Mouse (Mus musculus) hindbrain, embryonic 16.5 days (tissue): ENCODE data around the gene Ppp1cc. TPM values are rescaled to one million over a fixed set of nuclear protein-coding genes. Genes with fewer than 3 reads are reported as not detected.

Experiments used
- ATAC-seq: fragments of 200-750 bp; cut with Nextera tagmentation; 2 replicates; pipeline ENCODE4 v1.8.0; 2017; ENCODE audit warnings: moderate TSS enrichment, moderate library complexity
- H3K27ac ChIP-seq: fragments of 300-500 bp; sonication (generic); 2 replicates; pipeline ENCODE4 v1.5.1; 2014; ENCODE audit warnings: low read depth, mild to moderate bottlenecking, control low read depth, low read length, moderate library complexity
- H3K27me3 ChIP-seq: fragments of 300-500 bp; sonication (generic); replicated peaks from 2 replicates; pipeline ENCODE4 v1.6.1; 2014; ENCODE audit warnings: low read length; ENCODE audit not compliant: control insufficient read depth, insufficient read depth
- H3K36me3 ChIP-seq: fragments of 300-500 bp; sonication (generic); 2 replicates; pipeline ENCODE4 v1.6.1; 2014; ENCODE audit warnings: mild to moderate bottlenecking, low read length, moderate library complexity, mixed read lengths; ENCODE audit not compliant: control insufficient read depth, insufficient read depth
- H3K4me1 ChIP-seq: fragments of 300-500 bp; sonication (generic); 2 replicates; pipeline ENCODE4 v1.6.1; 2014; ENCODE audit warnings: low read depth, low read length; ENCODE audit not compliant: control insufficient read depth, insufficient read depth
- H3K4me2 ChIP-seq: fragments of 300-500 bp; sonication (generic); 2 replicates; pipeline ENCODE4 v1.6.1; 2014; ENCODE audit warnings: mild to moderate bottlenecking, low read length, control low read depth, moderate library complexity
- H3K4me3 ChIP-seq: fragments of 300-500 bp; sonication (generic); 2 replicates; pipeline ENCODE4 v1.5.1; 2014; ENCODE audit warnings: mild to moderate bottlenecking, low read length, control low read depth, moderate library complexity
- H3K9ac ChIP-seq: fragments of 300-500 bp; sonication (generic); 2 replicates; pipeline ENCODE4 v1.6.1; 2014; ENCODE audit warnings: low read depth, mild to moderate bottlenecking, control low read depth, low read length, moderate library complexity
- H3K9me3 ChIP-seq: fragments of 300-500 bp; sonication (generic); 2 replicates; pipeline ENCODE4 v1.6.1; 2014; ENCODE audit warnings: mild to moderate bottlenecking, low read length, moderate library complexity; ENCODE audit not compliant: control insufficient read depth
- WGBS: fragments of 180-500 bp; shearing (Covaris S2); extraction: QIAGEN DNeasy Blood & Tissue Kit; methylation state at CpG from one replicate; pipeline ENCODE4 v1.1.7; 2014; 5-methylcytosine and 5-hydroxymethylcytosine counted together
- polyA plus RNA-seq: library from polyadenylated mRNA; unstranded; fragments of >200 nt; fragmentation: Nextera tagmentation; extraction: Ambion mirVana; gene quantifications from 2 replicates; pipeline ENCODE4 v1.2.1, GENCODE M21; 2015

Ppp1cc gene
- polyA plus RNA-seq: 182 and 185 TPM in 2 replicates

DNA sequence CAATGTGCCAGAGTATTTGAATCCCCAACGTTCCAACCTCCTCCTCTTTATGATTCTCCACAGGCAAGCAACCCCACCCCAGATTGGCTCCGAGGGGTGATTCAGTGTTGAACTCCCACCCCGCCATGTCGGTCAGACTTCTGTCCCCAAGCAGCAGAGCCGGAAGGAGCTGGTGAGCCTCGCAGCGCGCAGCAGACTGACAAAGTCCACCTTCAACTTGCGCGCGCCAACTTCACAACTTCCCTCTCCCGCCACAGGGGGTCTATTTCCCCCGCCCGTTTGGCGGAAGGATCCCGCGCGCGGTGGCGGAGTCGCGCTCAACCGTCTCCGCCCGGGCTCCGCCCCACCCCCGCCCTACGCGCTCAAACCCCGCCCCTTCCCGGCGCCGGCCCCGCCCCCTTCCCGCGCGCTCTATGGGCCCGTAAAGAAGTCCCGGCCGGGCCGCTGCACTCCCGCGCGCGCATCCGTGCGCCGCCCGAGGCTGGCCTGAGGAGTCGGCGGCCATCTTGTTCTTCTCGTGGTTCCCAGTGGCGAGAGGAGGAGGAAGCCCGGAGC, at the start of gene Ppp1cc:
Gene Ppp1cc (plus strand): TSS at position 452 of the 555 bp plus-strand sequence.
- ATAC-seq: peak; percentile 94
- Histone ChIP-seq H3K4me1 (peaks cover 44% of the 10 kb centered on the region), H3K9ac (peak within 1 kb of the TSS; percentile 94), H3K4me3 (peak within 1 kb of the TSS; percentile 64), H3K4me2 (peak within 1 kb of the TSS; percentile 82), H3K36me3 (no peaks in the 10 kb centered on the region), H3K27ac (peak within 1 kb of the TSS; percentile 86), H3K9me3 (no peaks in the 10 kb centered on the region), H3K27me3 (no peaks in the 10 kb centered on the region)
- under 1% methylated on average over 48 of the region's 54 CpGs for WGBS

DNA sequence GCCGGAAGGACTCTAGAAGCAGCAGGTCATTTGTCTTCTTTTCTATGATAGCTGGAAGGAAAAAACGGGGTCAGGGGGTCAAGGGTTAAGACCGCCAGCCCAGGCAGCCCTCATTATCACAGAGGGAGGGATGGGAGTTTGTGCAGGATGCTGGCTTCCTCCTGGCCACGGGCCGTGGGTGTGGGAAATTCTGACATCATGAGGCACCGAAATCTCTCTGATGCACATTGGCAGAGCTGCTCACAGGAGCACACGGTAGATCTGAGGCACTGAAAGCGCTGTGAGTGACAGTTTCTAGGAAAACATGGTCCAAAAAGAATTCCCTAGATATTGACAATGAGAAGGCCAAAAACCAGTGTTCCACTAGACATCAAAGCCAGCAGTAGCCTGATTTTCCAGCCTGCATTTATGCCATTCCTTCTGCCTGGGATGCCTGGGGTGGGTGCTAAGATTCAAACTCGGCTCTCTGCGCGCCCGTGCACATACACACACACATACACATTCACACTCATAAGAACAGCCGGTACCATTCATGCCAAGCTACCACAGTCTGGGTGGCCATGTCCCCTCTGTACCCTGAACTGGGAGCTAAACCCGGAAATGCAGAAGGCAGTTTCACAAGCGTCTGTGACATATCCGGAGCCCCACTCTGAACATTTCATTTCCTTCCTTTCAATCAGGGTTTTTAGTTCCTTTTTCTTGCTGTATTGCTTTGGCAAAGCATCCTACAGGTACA, 48.6 kb upstream of the Ppp1cc start:
- no peak overlapping the region for H3K4me3 ChIP-seq
- H3K27ac ChIP-seq: no peak overlapping the region
- no peak overlapping the region for H3K4me2 ChIP-seq
- H3K36me3 ChIP-seq: no peaks in the 10 kb centered on the region
- no peak for ATAC-seq
- H3K9ac ChIP-seq: no peak overlapping the region
- H3K4me1 ChIP-seq: no peaks in the 10 kb centered on the region
- H3K27me3 ChIP-seq: no peaks in the 10 kb centered on the region
- WGBS: 56% methylated on average over 16 of the region's 16 CpGs
- H3K9me3 ChIP-seq: no peaks in the 10 kb centered on the region

DNA sequence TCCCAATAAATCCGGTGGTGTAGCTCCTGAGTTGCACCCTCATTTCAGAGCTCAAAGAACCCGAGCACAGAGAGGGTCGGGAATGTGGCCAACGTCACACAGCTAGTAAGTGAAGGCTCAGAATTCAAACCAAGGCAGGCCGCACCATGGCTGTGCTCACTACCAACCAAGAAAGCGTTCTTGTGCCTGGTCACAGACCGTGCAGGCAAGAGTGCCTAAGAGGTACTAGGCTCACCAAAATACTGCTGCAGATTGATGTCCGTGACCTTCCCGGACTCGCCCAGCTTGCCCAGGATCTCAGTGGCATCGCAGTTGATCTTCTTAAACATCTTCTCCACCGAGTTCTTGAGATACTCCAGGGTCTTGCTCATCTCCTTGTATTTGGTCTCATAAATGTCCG, 47.5 kb upstream of the Ppp1cc start:
- no peak for ATAC-seq
- H3K4me3 ChIP-seq: no peak overlapping the region
- no peaks in the 10 kb centered on the region for H3K36me3 ChIP-seq
- no peaks in the 10 kb centered on the region for H3K27me3 ChIP-seq
- no peaks in the 10 kb centered on the region for H3K9me3 ChIP-seq
- no peak overlapping the region for H3K27ac ChIP-seq
- H3K4me1 ChIP-seq: no peaks in the 10 kb centered on the region
- no peak overlapping the region for H3K4me2 ChIP-seq
- no peak overlapping the region for H3K9ac ChIP-seq
- WGBS: 94% methylated on average over 13 of the region's 13 CpGs

DNA sequence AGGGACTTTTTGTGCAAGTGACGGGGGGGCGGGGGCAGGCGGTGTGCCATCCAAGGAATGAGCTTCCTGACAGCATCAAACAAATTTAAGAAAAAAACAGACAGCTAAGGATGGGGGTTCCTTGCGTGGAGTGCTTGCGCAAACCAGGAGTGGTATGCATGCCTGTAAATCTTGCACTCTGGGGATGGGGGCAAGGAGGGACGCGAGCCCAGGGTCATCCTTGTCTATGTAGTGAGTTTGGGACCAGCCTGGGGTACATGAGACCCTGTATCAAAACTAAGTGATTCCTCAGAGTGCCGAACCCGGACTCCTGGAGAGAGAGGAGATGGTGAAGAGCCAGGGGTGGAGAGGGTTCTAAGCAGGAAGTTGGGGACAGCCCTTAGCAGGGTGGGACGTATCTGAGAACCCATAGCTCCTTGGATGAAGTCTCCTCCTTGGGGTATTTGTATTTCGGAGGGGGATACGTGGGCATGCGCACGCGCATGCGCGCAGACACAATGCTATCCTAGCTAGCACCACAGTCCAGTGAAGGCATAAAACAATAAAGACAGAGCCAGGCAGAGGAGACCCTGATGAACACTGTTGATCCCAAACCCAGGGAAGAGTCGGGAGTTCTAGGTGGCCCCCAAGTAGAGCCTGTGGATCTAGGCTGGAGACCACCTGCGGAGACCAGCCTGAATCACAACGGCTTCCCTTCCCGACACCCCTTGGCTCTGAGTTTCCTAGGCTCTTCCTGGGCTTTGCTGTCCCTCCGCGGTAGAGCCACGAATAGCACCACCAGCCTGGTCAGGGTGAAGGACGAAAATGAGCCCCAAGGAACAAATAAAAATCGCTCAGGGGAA, 46.8 kb upstream of the Ppp1cc start:
- Histone ChIP-seq H3K4me3 (no peak overlapping the region), H3K9me3 (no peaks in the 10 kb centered on the region; the same call in 1 of the 2 replicates), H3K27ac (no peak overlapping the region), H3K27me3 (no peaks in the 10 kb centered on the region), H3K4me1 (no peaks in the 10 kb centered on the region), H3K9ac (no peak overlapping the region), H3K4me2 (0 out of 2 replicates have a peak overlapping the region, but pooled peaks have one; percentile 3), H3K36me3 (no peaks in the 10 kb centered on the region)
- 70% methylated on average over 26 of the region's 26 CpGs for WGBS
- ATAC-seq: no peak

DNA sequence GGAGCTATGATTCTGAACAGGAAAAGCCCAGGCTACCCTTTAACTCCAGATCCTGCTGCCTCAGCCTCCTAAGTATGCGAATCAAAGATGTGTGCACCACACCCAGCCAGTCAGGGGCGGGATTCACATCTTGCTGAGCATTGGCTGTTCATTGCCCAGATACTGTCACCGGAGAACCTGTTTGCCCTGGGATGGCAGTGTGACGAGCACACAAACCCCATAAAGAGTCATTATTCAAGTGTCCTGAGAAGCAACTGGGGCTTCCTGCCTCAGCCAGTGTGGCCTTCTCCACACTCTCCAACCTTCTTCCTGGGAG, 46.2 kb upstream of the Ppp1cc start:
- no peaks in the 10 kb centered on the region for H3K36me3 ChIP-seq
- H3K27me3 ChIP-seq: no peaks in the 10 kb centered on the region
- no peak overlapping the region for H3K27ac ChIP-seq
- no peak for ATAC-seq
- no peak overlapping the region for H3K4me2 ChIP-seq
- no peak overlapping the region for H3K9ac ChIP-seq
- H3K4me3 ChIP-seq: no peak overlapping the region
- 55% methylated on average over 4 of the region's 4 CpGs for WGBS
- no peaks in the 10 kb centered on the region; the same call in 1 of the 2 replicates for H3K9me3 ChIP-seq
- no peaks in the 10 kb centered on the region for H3K4me1 ChIP-seq

DNA sequence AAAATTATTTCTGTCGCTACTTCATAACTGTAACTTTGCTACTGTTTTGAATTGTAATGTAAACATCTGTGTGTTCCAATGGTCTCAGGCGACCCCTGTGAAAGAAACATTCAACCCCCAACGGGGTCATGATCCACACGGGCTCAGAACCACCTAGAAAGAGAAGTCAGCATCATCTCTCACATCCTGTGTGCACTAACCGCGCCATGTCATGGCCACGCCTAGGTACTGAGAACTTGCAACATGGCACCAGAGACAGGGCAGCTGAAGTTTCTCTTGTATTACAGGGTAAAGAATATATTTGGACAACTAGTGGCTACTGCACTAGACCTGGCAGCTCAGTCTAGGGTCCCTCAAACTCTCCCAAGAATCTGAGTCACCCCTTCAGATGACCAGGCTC, 44.6 kb upstream of the Ppp1cc start:
- no peaks in the 10 kb centered on the region for H3K36me3 ChIP-seq
- no peaks in the 10 kb centered on the region for H3K27me3 ChIP-seq
- H3K9me3 ChIP-seq: no peaks in the 10 kb centered on the region; the same call in 1 of the 2 replicates
- H3K27ac ChIP-seq: no peak overlapping the region
- no peak for ATAC-seq
- H3K4me3 ChIP-seq: no peak overlapping the region
- 85% methylated on average over 7 of the region's 7 CpGs for WGBS
- no peak overlapping the region for H3K4me2 ChIP-seq
- H3K9ac ChIP-seq: no peak overlapping the region
- H3K4me1 ChIP-seq: no peaks in the 10 kb centered on the region

DNA sequence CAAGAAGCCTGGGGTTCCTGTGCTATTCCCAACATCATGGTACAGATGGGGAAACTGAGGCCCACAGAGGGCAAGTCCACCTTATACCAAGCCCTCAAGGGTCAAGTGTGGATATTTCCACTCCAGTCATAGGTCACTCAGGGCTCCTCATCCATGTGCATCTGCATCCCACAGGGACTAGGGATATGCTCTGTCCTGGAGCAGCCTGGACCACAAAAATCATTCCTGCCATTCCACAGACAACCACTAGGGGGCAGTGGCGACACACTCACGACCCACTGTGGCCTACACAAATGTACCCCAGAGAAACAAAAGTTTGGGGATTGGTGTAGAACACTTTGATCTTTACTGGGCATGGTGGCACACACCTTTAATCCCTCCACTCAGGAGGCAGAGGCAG, 43.9 kb upstream of the Ppp1cc start:
- H3K9ac ChIP-seq: no peak overlapping the region
- ATAC-seq: no peak
- no peak overlapping the region for H3K4me2 ChIP-seq
- H3K4me1 ChIP-seq: no peaks in the 10 kb centered on the region
- H3K27ac ChIP-seq: no peak overlapping the region
- no peaks in the 10 kb centered on the region; the same call in 1 of the 2 replicates for H3K9me3 ChIP-seq
- WGBS: 0% methylated on average over 2 of the region's 2 CpGs
- H3K4me3 ChIP-seq: no peak overlapping the region
- H3K36me3 ChIP-seq: no peaks in the 10 kb centered on the region
- no peaks in the 10 kb centered on the region for H3K27me3 ChIP-seq

DNA sequence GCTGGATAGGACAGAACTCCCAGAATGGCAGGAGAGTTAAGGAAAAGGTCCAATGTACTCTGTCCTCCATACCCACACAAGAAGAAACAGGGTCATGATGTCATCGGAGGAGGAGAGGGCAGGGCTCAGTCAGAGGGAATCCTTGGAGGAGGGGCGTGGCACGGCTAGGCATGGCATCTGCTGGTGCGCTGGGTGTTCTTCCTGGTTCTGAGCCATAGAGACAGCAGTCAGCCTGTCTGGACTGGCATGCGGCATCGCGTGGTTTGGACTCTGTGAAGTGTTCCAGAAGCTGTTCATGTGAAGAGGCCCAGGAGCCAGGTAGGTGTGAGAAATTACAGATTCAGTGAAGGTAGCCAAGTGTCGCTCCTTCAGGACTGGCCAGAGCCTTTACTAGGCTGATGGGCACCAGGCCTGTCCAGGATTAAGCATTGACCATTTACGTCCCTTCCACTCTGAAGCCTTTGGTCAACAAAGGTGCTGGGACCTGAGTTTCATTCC, 42.8 kb upstream of the Ppp1cc start:
- 95% methylated on average over 9 of the region's 9 CpGs for WGBS

DNA sequence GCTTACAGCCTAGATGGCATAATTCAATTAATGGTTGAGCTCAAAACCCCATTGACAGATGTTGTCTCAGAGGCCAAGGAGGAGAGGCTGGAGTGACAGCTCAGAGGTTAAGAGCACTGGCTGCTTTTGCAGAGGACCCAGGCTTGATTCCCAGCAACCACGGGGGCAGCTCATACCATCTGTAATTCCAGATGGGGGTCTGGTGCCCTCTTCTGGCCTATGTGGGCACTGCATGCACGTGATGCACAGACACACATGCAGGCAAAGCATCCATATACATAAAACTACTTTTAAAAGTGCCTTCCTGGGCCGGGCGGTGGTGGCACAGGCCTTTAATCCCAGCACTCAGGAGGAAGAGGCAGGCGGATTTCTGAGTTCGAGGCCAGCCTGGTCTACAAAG, 41.8 kb upstream of the Ppp1cc start:
- WGBS: 88% methylated on average over 6 of the region's 6 CpGs
- no peaks in the 10 kb centered on the region for H3K4me1 ChIP-seq
- ATAC-seq: no peak
- no peak overlapping the region for H3K27ac ChIP-seq
- no peak overlapping the region for H3K4me2 ChIP-seq
- H3K27me3 ChIP-seq: no peaks in the 10 kb centered on the region
- H3K4me3 ChIP-seq: no peak overlapping the region
- H3K36me3 ChIP-seq: no peaks in the 10 kb centered on the region
- no peaks in the 10 kb centered on the region; the same call in 1 of the 2 replicates for H3K9me3 ChIP-seq
- no peak overlapping the region for H3K9ac ChIP-seq

More for the DNA sequence above, 42.8 kb upstream of the Ppp1cc start:
- Histone ChIP-seq H3K4me1 (no peaks in the 10 kb centered on the region), H3K9me3 (no peaks in the 10 kb centered on the region; the same call in 1 of the 2 replicates), H3K36me3 (no peaks in the 10 kb centered on the region), H3K27ac (no peak overlapping the region), H3K4me2 (no peak overlapping the region), H3K4me3 (no peak overlapping the region), H3K9ac (no peak overlapping the region), H3K27me3 (no peaks in the 10 kb centered on the region)
- ATAC-seq: no peak
